Mouse (Mus musculus) embryonic facial prominence, embryonic 14.5 days (tissue): ENCODE results near the gene Sox5. TPM values are rescaled to one million over a fixed set of nuclear protein-coding genes. Genes with fewer than 3 reads are reported as not detected.

Experiments used
- ATAC-seq: fragments of 200-750 bp; cut with Nextera tagmentation; 2 replicates; pipeline ENCODE4 v1.8.0; 2017; ENCODE audit warnings: low read depth, moderate number of reproducible peaks, moderate TSS enrichment
- DNase-seq: peaks from one replicate; pipeline ENCODE4 v3.0.0-alpha.2; 2015; ENCODE audit warnings: low spot score
- H3K27ac ChIP-seq: fragments of 300-500 bp; sonication (generic); replicated peaks from 2 replicates; pipeline ENCODE4 v1.5.1; 2014; ENCODE audit warnings: low read depth, mild to moderate bottlenecking, low read length, moderate library complexity
- H3K27me3 ChIP-seq: fragments of 300-500 bp; sonication (generic); replicated peaks from 2 replicates; pipeline ENCODE4 v1.6.1; 2014; ENCODE audit warnings: low read length; ENCODE audit not compliant: control insufficient read depth, insufficient read depth
- H3K36me3 ChIP-seq: fragments of 300-500 bp; sonication (generic); 2 replicates; pipeline ENCODE4 v1.6.1; 2014; ENCODE audit warnings: low read length, mixed read lengths; ENCODE audit not compliant: control insufficient read depth, insufficient read depth
- H3K4me1 ChIP-seq: fragments of 300-500 bp; sonication (generic); 2 replicates; pipeline ENCODE4 v1.6.1; 2014; ENCODE audit warnings: antibody characterized with exemption, low read length; ENCODE audit not compliant: control insufficient read depth, insufficient read depth
- H3K4me2 ChIP-seq: fragments of 300-500 bp; sonication (generic); 2 replicates; pipeline ENCODE4 v1.6.1; 2014; ENCODE audit warnings: low read depth, mild to moderate bottlenecking, low read length, moderate library complexity, mixed read lengths
- H3K4me3 ChIP-seq: fragments of 300-500 bp; sonication (generic); 2 replicates; pipeline ENCODE4 v1.5.1; 2014; ENCODE audit warnings: low read depth, mild to moderate bottlenecking, low read length
- H3K9ac ChIP-seq: fragments of 300-500 bp; sonication (generic); 2 replicates; pipeline ENCODE4 v1.6.1; 2014; ENCODE audit warnings: low read depth, mild to moderate bottlenecking, low read length, moderate library complexity, mixed read lengths
- H3K9me3 ChIP-seq: fragments of 300-500 bp; sonication (generic); 2 replicates; pipeline ENCODE4 v1.6.1; 2016; ENCODE audit warnings: low read length; ENCODE audit not compliant: control insufficient read depth
- WGBS: fragments of 180-500 bp; shearing (Covaris S2); extraction: QIAGEN DNeasy Blood & Tissue Kit; methylation state at CpG from one replicate; pipeline ENCODE4 v1.1.7; 2014; 5-methylcytosine and 5-hydroxymethylcytosine counted together
- polyA plus RNA-seq: library from polyadenylated mRNA; unstranded; fragments of >200 nt; fragmentation: Nextera tagmentation; extraction: Ambion mirVana; gene quantifications from 2 replicates; pipeline ENCODE4 v1.2.1, GENCODE M21; 2014

Gene Sox5
- polyA plus RNA-seq, 1 experiment from 2014 or later: 10.8 TPM

GRCm38 (mm10) chr6:144695660-144696059, 86.1 kb downstream of the Sox5 start:
- H3K27ac ChIP-seq: no peak overlapping the region
- H3K4me2 ChIP-seq: no peak overlapping the region
- no peak overlapping the region for H3K9ac ChIP-seq
- no peaks in the 10 kb centered on the region for H3K4me1 ChIP-seq
- H3K9me3 ChIP-seq: no peaks in the 10 kb centered on the region
- WGBS: 85% methylated on average over 4 of the region's 4 CpGs
- no peak overlapping the region for H3K4me3 ChIP-seq
- ATAC-seq: no peak
- no peaks in the 10 kb centered on the region for H3K27me3 ChIP-seq
- H3K36me3 ChIP-seq: no peaks in the 10 kb centered on the region
- no peak for DNase-seq

DNA sequence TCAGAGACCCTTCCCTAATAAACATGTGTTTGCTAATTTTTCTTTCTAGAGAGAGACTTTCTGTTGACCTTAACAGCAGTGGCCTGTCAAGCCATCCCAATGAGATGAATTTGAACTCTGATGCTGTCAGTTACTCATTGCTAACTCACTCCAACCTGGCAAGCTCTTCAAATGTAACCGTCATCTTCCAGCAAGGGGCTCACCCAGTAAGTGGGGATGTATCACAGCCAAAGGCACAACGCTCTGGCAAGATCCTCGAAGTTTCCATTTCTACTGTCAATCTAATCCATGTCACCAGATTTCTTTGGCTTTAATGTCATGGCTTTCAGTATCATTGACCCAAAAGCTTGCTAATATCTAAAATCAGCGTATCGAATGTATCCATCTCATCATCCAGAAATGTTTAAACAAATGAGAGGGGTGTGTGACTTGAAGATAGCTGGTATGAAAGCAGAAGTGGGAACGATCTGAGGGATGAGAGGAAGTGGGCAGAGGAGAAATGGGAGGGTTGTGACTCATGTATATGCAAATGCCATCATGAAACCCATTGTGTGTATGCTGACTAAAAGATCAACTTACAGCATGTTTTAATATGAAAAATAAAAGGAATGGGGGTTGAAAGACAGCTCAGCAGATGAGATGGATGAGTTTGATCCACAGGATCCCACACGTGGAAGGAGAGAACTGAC, 88.4 kb downstream of the Sox5 start:
- ATAC-seq (no peak), DNase-seq (no peak)
- Histone ChIP-seq H3K4me2 (no peak overlapping the region), H3K9ac (no peak overlapping the region), H3K36me3 (no peaks in the 10 kb centered on the region), H3K27ac (no peak overlapping the region), H3K9me3 (no peaks in the 10 kb centered on the region), H3K4me1 (no peaks in the 10 kb centered on the region), H3K27me3 (no peaks in the 10 kb centered on the region), H3K4me3 (no peak overlapping the region)
- 85% methylated on average over 7 of the region's 7 CpGs for WGBS

DNA sequence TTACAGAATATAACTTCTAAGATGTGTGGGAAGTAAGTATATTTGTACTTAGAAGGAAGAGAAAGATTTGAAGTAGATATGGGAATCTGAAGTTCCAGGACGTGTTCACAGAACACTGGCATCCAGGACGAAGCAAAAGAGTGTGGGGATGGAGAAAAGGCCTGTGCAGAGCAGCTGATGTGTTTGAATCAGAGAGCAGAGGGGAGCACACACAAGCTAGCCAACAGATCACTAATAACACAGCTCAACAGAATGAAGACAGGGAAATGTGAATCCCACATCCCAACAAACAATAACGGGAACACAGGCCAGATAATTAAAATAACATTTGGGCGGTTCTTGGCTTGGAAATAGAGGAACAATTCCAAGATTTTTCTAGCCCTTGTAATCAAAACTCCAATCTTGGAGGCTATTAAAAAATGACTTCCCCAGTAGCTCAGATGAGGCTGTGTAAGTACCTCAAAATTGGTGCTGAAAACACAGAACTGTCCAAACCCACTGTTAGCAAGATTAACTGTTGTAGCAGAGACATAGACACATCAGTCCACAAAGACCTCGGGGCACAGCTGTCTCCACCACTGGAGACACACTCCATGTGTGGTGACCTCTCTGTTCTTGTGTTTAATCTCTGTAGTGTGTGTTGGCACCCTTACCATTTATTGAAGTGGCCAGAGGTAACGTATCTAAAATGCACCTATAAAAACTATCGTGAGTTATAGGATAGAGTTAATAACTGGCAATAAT, 90.3 kb downstream of the Sox5 start:
- no peaks in the 10 kb centered on the region for H3K4me1 ChIP-seq
- H3K36me3 ChIP-seq: no peaks in the 10 kb centered on the region
- no peak overlapping the region for H3K4me3 ChIP-seq
- H3K4me2 ChIP-seq: no peak overlapping the region
- DNase-seq (no peak), ATAC-seq (no peak)
- no peaks in the 10 kb centered on the region for H3K27me3 ChIP-seq
- WGBS: 77% methylated on average over 7 of the region's 7 CpGs
- H3K27ac ChIP-seq: no peak overlapping the region
- H3K9ac ChIP-seq: no peak overlapping the region
- no peaks in the 10 kb centered on the region for H3K9me3 ChIP-seq

GRCm38 (mm10) chr6:144689076-144689475, 92.7 kb downstream of the Sox5 start:
- H3K27ac ChIP-seq: no peak overlapping the region
- H3K4me2 ChIP-seq: no peak overlapping the region
- no peak overlapping the region for H3K9ac ChIP-seq
- ATAC-seq (no peak), DNase-seq (no peak)
- H3K27me3 ChIP-seq: no peaks in the 10 kb centered on the region
- WGBS: 87% methylated on average over 3 of the region's 3 CpGs
- H3K4me3 ChIP-seq: no peak overlapping the region
- H3K9me3 ChIP-seq: no peaks in the 10 kb centered on the region
- no peaks in the 10 kb centered on the region for H3K4me1 ChIP-seq
- no peaks in the 10 kb centered on the region for H3K36me3 ChIP-seq

GRCm38 (mm10) chr6:144687681-144688080, 94.1 kb downstream of the Sox5 start:
- 72% methylated on average over 8 of the region's 8 CpGs for WGBS
- Histone ChIP-seq H3K9ac (no peak overlapping the region), H3K36me3 (no peaks in the 10 kb centered on the region), H3K27me3 (no peaks in the 10 kb centered on the region), H3K4me2 (no peak overlapping the region), H3K4me1 (no peaks in the 10 kb centered on the region), H3K9me3 (no peaks in the 10 kb centered on the region), H3K4me3 (no peak overlapping the region), H3K27ac (no peak overlapping the region)
- DNase-seq: no peak
- no peak for ATAC-seq

DNA sequence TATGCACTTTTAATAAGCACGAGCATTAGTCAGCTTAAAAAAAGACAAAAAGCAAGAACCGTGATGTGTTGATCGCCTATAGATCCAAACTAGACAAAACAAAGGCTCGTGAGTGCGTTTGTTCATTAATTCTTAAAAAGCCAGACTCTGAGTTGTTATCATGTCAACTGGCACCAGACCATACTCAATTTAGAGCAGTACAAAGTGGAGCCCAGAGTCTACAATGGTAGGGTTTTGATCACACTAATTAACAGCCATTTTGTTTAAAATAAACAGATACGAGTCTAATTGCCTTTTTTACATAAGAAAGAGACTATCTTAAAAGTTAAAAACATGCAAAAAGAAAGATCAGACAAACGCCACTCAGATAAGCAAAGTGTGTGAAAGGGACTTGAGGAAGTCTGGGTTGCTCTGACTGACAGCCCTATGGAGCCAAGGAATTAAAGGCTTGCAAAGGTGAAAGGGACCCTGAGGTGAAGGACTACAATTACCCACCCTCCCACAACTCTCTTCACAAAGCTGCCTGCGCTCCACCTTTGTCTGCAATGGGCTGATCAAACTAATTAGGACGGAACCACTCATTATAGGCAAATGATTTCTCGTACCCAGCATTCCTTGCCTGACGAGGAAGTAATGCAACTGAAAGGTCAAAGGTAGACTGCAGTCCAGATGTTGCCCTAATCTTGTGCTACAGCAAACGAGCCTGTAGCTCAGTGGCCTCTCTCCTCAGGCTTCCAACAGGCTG, 100.6 kb downstream of the Sox5 start:
- DNase-seq (no peak), ATAC-seq (no peak)
- Histone ChIP-seq H3K9me3 (no peaks in the 10 kb centered on the region), H3K27ac (no peak overlapping the region), H3K4me3 (no peak overlapping the region), H3K4me1 (no peaks in the 10 kb centered on the region), H3K36me3 (no peaks in the 10 kb centered on the region), H3K4me2 (no peak overlapping the region), H3K9ac (no peak overlapping the region), H3K27me3 (no peaks in the 10 kb centered on the region)
- WGBS: 58% methylated on average over 12 of the region's 12 CpGs

DNA sequence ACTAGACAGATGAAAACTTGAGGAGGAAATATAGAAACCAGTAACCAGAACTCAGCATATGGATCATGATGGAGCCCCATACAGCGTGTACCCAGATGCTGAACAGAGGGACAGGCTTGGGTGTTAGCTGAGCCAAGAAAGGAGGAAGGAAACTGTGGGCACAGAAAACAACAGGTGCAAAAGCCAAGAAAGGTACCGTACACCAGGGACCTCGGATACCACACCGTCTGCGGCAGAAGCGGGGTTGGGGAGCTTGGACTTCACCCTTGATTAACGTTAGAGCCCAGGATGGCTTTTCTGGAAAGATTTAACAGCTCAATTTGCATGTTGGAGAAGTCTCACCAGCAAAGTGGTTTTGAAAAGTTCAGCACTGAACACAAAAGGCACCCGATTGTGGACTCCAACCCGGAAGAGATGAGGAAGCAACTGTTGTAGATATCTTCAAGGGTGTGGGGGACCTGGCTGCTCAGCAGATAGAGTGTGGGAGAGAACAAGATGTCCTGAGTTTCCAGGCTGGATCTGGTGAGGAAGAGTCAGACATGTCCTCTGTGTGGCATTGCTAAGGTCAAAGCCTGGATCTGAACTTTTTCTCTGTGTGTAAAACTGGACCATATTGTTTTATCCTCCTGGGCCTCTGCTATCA, 104.2 kb downstream of the Sox5 start:
- ATAC-seq: no peak
- WGBS: 89% methylated on average over 9 of the region's 9 CpGs

GRCm38 (mm10) chr6:144675111-144675510, 106.7 kb downstream of the Sox5 start:
- Histone ChIP-seq H3K4me3 (no peak overlapping the region), H3K36me3 (no peaks in the 10 kb centered on the region), H3K4me2 (no peak overlapping the region), H3K27me3 (no peaks in the 10 kb centered on the region), H3K9ac (no peak overlapping the region), H3K27ac (no peak overlapping the region), H3K4me1 (no peaks in the 10 kb centered on the region), H3K9me3 (no peaks in the 10 kb centered on the region)
- ATAC-seq (no peak), DNase-seq (no peak)
- 90% methylated on average over 6 of the region's 6 CpGs for WGBS

More for the DNA sequence above, 104.2 kb downstream of the Sox5 start:
- Histone ChIP-seq H3K9ac (no peak overlapping the region), H3K27me3 (no peaks in the 10 kb centered on the region), H3K4me3 (no peak overlapping the region), H3K27ac (no peak overlapping the region), H3K4me2 (no peak overlapping the region), H3K9me3 (no peaks in the 10 kb centered on the region), H3K36me3 (no peaks in the 10 kb centered on the region), H3K4me1 (no peaks in the 10 kb centered on the region)
- DNase-seq: no peak
